Mouse (Mus musculus) ES-E14 (cell line): Measurements from ENCODE around the gene Ptpru.

Experiments
- CHD2 ChIP-seq: IDR thresholded peaks from 2 replicates; pipeline ENCODE4 v1.6.1; 2014; ENCODE audit warnings: mild to moderate bottlenecking, low read depth, low read length, inconsistent platforms
- HCFC1 ChIP-seq: IDR thresholded peaks from 2 replicates; pipeline ENCODE4 v1.6.1; 2012; ENCODE audit warnings: low read length, inconsistent platforms, borderline replicate concordance; ENCODE audit not compliant: insufficient read depth

GRCm38 (mm10) chr4:131781023-131781422 lies 57.1 kb downstream of the Ptpru start:
- no peak for TF ChIP-seq HCFC1
- TF ChIP-seq CHD2 = no peak
